Mouse (Mus musculus): ENCODE measurements around the gene Olfr63.
"Not testable (repeated sequence)": the region's sequence is repeated elsewhere in the genome, so short reads cannot be mapped to it uniquely, and the experiment has no call there.

The Olfr63 gene

GRCm38 (mm10) chr17:33264376-33264775 is at the start of gene Olfr63:
Olfr63 (plus strand) TSS chr17:33264676.
- DNase-seq (ENCODE audit: low spot score in 2 of 2), result no peak

DNA sequence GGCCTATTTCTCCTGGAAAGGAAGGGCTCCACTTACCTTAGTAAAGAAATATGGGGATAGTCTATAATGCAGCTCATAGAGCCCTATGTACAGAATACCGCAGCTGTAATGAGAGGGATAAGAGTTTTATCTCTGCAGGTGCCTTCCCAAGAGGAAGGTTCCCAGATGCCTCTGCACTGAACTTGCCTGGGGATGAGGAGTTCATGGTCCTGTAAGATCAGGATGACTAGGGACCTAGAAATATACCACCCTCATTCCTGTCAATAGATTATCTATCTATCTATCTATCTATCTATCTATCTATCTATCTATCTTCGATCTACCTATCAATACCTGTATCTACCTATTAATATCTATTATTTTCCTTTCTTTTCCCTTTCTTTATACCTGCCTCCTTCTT is 42.9 kb upstream of the Olfr63 start, which contains the start of gene Olfr1564:
Olfr1564 (minus strand) TSS at position 101 of the 400 bp plus-strand sequence.
- DNase-seq (ENCODE audit: low spot score in 2 of 2), result no peak

GRCm38 (mm10) chr17:33236646-33237045 is 27.8 kb upstream of the Olfr63 start:
- not testable (repeated sequence) for DNase-seq (ENCODE audit: low spot score in 2 of 2)

GRCm38 (mm10) chr17:33254530-33255318 is 9.8 kb upstream of the Olfr63 start, which contains the start of gene Zfp955a:
Zfp955a (minus strand) TSS chr17:33255145.
- not testable (repeated sequence) for DNase-seq (ENCODE audit: low spot score in 2 of 2)

DNA sequence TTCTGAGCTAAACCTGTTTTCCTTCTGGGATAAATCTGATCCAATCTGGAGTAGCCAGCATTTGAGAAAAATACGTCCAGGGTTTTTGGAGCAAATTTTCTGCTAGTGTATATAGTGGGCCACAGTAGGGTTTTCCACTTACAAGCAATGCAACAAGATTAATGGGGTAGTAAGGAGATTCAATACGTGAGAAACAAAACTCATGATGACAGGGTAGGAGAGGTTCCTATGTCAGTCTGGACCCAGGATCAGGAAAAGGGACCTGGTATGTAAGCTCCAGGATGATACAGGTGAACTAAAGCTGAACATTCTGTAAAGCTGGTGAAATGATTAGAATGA is 9.2 kb upstream of the Olfr63 start:
- DNase-seq (ENCODE audit: low spot score in 2 of 2), result not testable (repeated sequence)

DNA sequence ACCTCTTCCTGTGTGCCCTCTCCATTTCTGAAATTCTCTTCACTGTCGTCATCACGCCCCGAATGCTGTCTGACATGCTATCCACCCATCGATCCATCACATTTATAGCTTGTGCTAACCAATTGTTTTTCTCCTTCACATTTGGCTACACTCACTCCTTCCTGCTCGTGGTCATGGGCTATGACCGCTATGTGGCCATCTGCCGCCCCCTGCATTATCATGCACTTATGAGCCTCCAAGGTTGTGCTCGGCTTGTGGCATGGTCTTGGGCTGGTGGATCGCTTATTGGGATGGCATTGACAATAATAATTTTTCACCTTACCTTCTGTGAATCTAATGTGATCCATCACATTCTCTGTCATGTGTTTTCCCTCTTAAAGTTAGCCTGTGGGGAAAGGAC is 4.4 kb downstream of the Olfr63 start:
- DNase-seq (ENCODE audit: low spot score in 2 of 2), result no peak

GRCm38 (mm10) chr17:33289039-33289875 is 24.8 kb downstream of the Olfr63 start, which contains the start of gene Zfp955b:
Zfp955b (plus strand) TSS chr17:33289544.
- not testable (repeated sequence) for DNase-seq (ENCODE audit: low spot score in 2 of 2)

DNA sequence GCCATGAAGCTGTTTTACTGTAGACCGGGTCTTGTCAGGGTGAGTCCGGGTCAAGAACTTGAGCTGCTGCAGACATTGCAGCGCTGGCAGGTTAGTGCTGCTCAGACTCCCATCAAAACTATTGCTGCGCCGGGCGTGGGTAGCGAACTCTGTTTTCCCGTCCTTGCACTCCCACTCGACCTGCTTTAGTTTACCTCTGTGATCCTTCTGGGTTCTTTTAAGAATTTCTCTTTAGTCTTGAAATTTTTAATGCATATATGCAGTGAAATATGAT is 25.3 kb downstream of the Olfr63 start:
- not testable (repeated sequence) for DNase-seq (ENCODE audit: low spot score in 2 of 2)
